Mouse (Mus musculus): ENCODE results near the gene Cmklr1.

Gene Cmklr1

DNA sequence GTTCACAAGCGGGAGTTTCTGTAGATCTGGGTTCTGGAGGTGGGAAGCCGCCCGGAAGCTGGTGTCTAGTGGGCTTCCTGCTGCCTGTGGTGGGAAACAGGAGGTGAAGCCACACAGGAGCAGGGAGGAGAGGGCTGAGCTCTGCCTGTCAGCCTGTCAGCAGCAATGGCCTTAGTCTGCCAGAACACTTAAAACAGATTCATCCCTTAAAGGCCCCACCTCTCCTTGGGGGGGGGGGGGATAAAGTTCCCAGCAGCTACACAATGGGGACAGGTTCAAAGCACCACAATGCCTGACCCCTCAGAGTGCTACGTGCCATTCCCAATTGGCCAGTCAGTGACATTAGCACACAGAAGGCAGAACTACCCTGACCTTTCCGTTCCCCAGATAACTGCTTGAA is 2.0 kb upstream of the Cmklr1 start:
- DNase-seq: no peak

DNA sequence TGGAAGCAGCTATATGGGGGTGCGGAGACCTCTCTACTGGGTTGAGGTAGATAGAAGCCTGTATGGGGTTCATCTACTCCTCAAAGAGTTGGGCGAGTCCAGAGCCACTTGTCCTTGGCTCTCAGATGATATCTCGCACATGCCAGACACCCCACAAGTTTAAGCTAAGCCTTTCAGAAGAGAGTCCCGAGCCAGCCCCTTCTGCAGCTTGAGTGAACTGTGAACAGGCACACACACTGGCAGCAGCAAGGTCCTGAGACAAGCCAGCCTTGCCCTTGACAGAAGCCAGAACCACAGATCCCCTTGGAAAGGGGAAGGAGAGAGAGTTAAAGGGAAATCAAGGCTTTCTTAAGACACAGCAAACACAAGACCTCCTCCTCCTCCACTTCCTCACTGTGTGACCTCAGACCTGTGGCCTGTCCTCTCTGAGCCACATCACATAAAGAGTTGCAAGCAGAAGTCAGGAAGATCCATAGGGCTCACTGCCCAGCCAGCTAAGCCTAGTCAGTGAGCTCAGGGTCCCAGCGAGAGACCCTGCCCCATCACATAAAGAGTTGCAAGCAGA is 1.5 kb downstream of the Cmklr1 start:
- DNase-seq: no peak

GRCm38 (mm10) chr5:113647141-113647540 is 3.1 kb downstream of the Cmklr1 start:
- no peak for DNase-seq

GRCm38 (mm10) chr5:113644520-113644919 is 5.7 kb downstream of the Cmklr1 start:
- no peak for DNase-seq

DNA sequence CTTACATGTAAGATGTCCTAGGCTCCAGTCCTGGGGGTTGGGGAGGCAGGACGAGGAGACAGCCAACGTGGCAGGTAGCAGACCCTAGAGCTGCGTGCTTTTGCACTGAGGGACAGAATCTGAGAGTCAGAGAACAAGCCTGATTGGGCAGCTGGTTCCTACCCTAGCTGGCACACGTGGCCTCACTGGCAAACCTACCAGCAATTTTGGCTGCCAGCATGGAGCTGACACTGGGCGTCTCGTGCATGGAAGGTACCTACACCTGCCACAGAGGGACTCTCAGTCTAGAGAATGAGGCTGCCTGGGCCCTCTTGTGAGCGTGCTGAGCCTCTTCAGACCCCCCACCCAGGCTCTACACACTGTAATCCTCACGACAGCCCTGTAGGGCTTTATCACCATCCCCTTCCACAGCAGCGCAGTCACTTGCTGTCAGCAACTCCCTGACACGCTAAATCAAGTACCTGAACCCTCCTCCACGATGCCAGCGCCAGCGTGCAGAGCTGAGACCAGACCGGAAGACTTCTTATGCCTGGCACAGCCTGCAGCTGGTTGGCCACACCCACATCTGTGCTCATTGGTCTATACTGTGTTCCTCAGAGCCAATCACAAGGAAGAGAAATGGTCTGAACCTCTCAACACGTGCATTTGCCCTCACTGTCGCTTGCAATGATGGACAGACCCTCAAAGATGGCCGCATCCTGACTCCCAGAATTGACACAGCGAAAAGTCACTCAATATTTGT is 6.9 kb downstream of the Cmklr1 start:
- DNase-seq: peak; percentile 79 to 84

DNA sequence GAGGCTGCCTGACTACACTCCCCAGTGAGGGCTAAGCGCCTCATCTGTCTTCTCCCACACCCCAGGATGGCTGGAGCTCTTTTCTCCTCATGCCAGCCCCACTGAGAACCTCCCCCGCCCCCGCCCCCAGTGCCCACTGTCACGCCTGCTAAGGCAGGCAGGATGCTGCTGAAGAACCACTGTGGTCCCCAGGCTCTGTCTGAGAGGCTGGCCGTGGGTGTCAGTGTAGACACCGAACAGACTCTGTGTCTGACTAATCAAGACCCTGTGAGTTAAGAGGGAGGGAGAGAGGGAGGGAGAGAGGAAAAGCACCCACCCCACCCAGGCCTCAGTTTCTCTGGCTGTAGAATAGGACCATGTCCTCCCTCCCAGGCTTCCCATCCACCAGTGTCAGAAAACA is 9.2 kb downstream of the Cmklr1 start:
- no peak for DNase-seq

DNA sequence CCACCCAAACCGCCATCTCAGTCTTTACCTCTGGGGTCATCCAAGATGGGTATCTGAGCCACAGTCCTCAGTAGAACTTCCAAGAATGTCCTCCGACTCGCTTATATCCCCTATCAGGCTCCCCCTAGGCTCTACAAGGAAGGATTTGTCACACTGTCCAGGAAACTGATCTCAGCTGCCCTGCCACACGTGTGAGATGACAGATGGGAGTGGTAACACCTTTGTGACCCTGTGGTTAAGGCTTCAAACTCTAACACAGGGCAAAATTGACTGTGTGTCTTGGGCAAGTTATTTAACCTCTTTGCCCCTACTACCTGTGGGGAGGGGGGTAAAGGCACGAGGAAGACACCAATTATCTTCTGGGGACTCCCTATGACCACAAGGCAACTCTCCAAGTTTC is 11.1 kb downstream of the Cmklr1 start:
- DNase-seq: no peak

GRCm38 (mm10) chr5:113638055-113638454 is 12.2 kb downstream of the Cmklr1 start:
- DNase-seq: no peak

- peak in 1 of 2 experiments; percentile 42 for DNase-seq
Observed at GRCm38 (mm10) chr5:113637631-113638030, 12.6 kb downstream of the Cmklr1 start.

- no peak for DNase-seq
Observed at GRCm38 (mm10) chr5:113635861-113636565, 14.2 kb downstream of the Cmklr1 start.

DNA sequence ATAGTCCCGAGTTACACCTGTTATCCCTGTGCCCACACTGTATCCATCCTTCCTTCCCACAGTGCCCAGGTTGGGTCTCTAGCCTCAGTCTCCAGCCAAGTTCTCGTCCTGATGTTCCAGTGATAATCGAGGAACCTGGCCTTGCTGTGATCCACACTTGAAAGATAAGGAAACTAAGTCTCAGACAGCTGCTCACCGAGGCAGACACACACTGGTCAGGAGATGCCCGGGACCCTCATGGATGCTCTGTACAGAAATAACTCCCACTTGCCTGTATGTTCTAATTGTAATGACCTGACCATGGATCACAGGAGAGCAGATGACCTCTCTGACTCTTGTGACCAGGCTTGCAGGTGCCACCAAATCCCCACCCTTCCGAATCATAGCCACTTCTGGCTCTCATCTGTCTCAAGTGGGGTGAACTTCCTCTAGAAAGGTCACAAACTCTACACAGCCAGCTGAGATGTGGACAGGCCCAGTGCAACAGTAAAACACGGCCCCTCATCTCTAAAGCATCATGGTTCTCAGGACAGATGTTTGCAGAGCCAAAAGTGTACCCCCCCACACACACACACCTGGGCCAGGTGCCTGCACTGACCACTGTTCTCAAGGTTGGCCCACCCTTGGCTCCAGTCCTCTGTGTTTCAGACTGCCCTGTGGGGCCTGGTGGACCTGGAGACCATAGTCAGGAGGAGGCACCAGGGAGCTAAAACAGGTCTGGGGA is 15.2 kb downstream of the Cmklr1 start:
- no peak for DNase-seq

DNA sequence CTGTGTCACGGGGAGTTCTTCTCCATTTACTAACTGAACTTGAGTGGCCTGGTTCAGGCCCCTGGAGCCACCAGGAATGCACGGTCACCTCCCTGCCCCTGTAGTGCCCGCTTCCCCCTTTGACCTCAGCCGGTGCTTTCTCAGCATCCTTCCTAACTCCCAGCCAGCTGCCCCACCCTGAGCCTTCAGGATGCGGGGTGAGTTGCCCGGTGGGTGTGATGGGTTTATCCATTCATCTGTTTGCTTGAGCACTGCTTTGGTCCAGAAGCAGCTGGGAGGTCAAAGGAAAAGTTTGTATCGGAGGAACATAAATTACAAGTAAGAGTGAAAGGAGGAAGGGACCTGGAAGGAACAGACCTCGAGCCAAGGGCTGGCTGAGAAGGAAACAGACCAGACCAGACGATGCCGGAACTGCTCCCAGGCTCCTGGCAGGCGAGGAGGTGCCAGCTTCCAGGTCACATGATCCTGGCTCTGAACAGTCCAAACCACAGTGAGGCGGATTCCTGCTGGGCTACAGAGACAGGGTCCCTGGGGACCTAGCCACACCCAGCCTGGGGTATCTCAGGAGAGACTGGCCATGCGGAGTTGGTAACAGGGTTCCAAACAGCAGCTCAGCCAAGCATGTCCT is 16.1 kb downstream of the Cmklr1 start:
- DNase-seq: peak; percentile 71 to 74

DNA sequence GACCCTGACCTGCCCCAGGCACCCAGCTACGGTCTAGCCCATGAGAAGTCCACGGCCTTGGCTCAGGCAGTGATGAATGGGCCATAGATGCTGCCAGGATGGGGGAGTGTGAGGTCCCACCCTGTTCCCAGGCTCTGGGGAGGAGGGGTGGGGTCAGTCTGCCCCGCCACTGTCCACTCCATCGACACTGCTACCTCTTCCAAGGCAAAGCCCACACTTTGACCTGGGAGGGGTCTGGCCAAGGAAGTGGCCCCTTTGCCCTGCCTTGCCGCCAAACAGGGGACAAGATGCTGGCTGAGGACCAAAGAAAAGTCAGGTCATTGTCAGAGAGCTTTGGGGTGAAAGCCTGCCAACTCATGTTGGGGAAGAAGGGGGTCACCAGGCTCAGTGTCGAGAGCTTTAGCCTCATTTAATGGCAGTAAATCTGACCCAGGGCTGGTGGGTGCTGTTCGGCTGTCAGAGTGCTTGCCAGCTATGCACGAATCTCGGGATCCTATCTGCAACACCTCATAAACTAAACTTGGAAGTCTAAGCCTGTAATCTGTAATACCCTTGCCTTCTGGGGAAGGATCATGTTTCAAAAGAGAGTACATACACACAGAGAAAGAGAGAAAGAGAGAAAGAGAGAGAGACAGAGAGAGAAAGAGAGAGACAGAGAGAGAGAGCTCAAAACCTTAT is 17.1 kb downstream of the Cmklr1 start:
- DNase-seq: no peak

- no peak for DNase-seq
Observed at GRCm38 (mm10) chr5:113630116-113630515, 20.1 kb downstream of the Cmklr1 start.

DNA sequence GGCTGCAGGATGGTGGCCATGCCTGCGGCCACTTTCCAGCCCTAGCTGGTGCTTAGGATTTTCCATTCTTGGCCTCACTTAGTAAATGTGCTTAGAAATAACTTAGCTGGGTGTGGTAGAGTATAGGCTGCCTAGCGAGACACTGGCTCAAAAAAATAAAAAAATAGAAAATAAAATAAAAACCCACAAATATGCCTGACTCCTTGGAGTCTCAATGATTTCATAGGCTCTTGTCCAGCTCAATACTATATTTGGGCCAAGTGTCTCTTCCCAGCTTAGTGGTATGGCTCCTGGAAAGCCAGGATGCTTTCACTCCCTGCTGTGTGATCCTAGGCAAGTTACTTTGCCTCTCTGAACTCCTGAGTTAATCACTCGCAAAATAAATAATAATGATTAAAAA is 21.0 kb downstream of the Cmklr1 start:
- no peak for DNase-seq

- DNase-seq: no peak
Observed at GRCm38 (mm10) chr5:113627820-113628437, 22.3 kb downstream of the Cmklr1 start.

DNA sequence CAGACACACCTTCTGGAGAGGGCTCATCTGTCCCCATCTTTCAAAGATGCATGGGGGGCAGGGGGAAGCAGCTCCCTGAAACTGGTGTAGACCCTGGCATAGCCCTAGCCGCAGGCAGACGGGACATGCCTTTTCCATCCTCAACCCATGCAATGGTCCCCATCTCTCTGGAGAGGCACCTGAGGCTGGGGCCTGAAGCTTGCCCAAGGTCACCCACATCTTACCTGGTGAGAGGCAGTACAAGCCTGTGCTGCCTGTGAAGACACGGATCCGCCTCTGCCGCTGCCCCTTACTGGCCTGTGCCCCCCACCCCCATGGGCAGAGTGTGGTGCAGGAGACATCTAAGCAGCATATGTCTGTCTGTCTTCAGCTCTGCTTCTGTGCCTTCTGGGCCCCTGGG is 23.2 kb downstream of the Cmklr1 start:
- DNase-seq: no peak

GRCm38 (mm10) chr5:113626352-113626751 is 23.9 kb downstream of the Cmklr1 start:
- DNase-seq: no peak

GRCm38 (mm10) chr5:113625068-113625467 is 25.2 kb downstream of the Cmklr1 start:
- peak; percentile 60 to 61 for DNase-seq

DNA sequence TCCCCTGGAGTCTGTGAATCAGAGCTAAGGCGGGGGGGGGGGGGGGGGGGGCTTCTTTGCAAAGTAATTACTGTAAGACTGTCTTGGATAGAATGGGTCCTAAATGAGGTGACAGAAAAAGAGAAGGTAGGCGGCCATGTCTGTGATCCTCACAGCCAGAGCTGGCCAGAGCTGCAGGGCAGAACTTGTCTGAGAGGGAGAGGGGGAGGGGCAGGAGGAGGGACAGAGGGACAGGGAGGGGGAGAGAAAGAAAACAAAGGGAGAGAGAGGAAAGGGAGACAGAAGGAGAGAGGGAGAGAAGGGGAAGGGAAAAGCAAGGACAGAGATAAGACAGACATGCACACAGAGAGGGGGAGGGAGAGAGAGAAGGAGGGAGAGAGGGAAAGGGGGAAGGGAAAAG is 27.2 kb downstream of the Cmklr1 start:
- no peak for DNase-seq

- DNase-seq: no peak
Observed at GRCm38 (mm10) chr5:113620999-113621398, 29.2 kb downstream of the Cmklr1 start.
